Comparison of ENCODE assay signal across 8 mouse cellular contexts in the genomic region with DNA sequence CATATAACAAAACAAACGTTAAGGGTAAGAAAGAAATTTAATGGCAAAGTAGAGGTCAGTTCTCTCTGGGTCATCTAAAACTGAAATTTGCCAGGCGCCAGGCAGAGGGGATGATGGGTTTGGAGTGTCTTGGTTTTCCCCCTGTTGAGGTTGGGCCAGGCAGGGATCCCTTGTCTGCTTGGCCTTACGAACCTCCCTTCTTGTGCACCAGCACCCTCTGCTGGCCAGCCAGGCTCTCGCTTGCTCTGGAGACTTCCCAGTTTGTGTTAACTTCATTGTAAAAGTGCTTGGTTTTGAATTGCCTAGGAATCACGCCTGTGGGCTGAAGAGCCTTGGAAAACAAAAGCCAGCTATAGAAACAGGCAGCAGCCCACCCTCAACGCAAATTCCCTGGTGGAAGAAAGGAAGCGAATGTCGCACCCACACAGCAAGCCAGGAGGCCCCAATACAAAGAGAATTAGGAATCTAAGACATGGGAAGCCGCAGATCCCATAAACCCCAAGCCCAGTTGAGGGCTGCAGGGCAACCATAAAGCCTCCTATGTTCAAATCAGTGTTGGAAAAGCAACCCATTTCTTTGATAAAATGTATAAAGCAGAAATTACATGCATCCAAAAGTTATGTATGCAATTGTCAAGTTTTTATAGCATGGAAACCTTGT. TPM values are rescaled to one million over a fixed set of nuclear protein-coding genes. Genes with fewer than 3 reads are reported as not detected.
DNase-seq lines count a peak whose midpoint lies in the region; ATAC-seq and TF ChIP-seq lines count a peak whose summit lies in the region.

No protein-coding gene starts in this region.

- DNase-seq in adrenal gland, postnatal 36 days = peak; percentile 87 to 93
- DNase-seq in heart, embryonic 10.5 days (ENCODE audit: low spot score) = peak; percentile 86
- DNase-seq in kidney, postnatal 0 days (ENCODE audit: low spot score) = peak; percentile 89
- DNase-seq in lung, adult 2 months = peak; percentile 78
- DNase-seq in thymus, adult 2 months = peak; percentile 81

- TF ChIP-seq POLR2A in lung, adult 2 months (IDR thresholded peaks at IDR 0.05; ENCODE audit: borderline replicate concordance, extremely low read depth, low read depth, low read length) = no peak
- no peak for TF ChIP-seq POLR2A in thymus, adult 2 months (IDR thresholded peaks at IDR 0.05; ENCODE audit: control insufficient read depth, extremely low read depth, insufficient read depth, low read length, poor library complexity)

- no peaks in the 10 kb centered on the region for H3K27me3 ChIP-seq in embryonic facial prominence, embryonic 13.5 days
- no peaks in the 10 kb centered on the region for H3K27me3 ChIP-seq in heart, embryonic 10.5 days (ENCODE audit: insufficient read depth, poor library complexity, severe bottlenecking)
- no peaks in the 10 kb centered on the region for H3K27me3 ChIP-seq in kidney, postnatal 0 days (ENCODE audit: insufficient read depth, low read length)
- H3K27me3 ChIP-seq in neural tube, embryonic 14.5 days (ENCODE audit: control insufficient read depth, insufficient read depth, low read length) = no peaks in the 10 kb centered on the region
- no peaks in the 10 kb centered on the region for H3K27me3 ChIP-seq in thymus, adult 2 months (ENCODE audit: control insufficient read depth, insufficient read depth, low read length)

- H3K4me2 ChIP-seq in embryonic facial prominence, embryonic 13.5 days = no peak overlapping the region
- no peak overlapping the region for H3K4me2 ChIP-seq in kidney, postnatal 0 days (ENCODE audit: low read length)
- no peak overlapping the region for H3K4me2 ChIP-seq in neural tube, embryonic 14.5 days (ENCODE audit: low read depth, low read length)

- no peaks in the 10 kb centered on the region for H3K36me3 ChIP-seq in embryonic facial prominence, embryonic 13.5 days
- H3K36me3 ChIP-seq in heart, embryonic 10.5 days = no peaks in the 10 kb centered on the region
- no peaks in the 10 kb centered on the region for H3K36me3 ChIP-seq in kidney, postnatal 0 days (ENCODE audit: insufficient read depth, low read length)
- H3K36me3 ChIP-seq in neural tube, embryonic 14.5 days (ENCODE audit: control insufficient read depth, insufficient read depth, low read length) = no peaks in the 10 kb centered on the region
- H3K36me3 ChIP-seq in thymus, adult 2 months (ENCODE audit: control insufficient read depth, insufficient read depth, low read length) = no peaks in the 10 kb centered on the region

- H3K27ac ChIP-seq in embryonic facial prominence, embryonic 13.5 days = no peak overlapping the region
- no peak overlapping the region for H3K27ac ChIP-seq in heart, embryonic 10.5 days
- no peak overlapping the region for H3K27ac ChIP-seq in kidney, postnatal 0 days
- H3K27ac ChIP-seq in neural tube, embryonic 14.5 days (ENCODE audit: low read depth, low read length) = no peak overlapping the region
- no peak overlapping the region for H3K27ac ChIP-seq in thymus, adult 2 months (ENCODE audit: control insufficient read depth, insufficient read depth, low read length)

- H3K9me3 ChIP-seq in embryonic facial prominence, embryonic 13.5 days = no peaks in the 10 kb centered on the region
- H3K9me3 ChIP-seq in heart, embryonic 10.5 days = no peaks in the 10 kb centered on the region
- no peaks in the 10 kb centered on the region for H3K9me3 ChIP-seq in kidney, postnatal 0 days (replicated peaks; ENCODE audit: low read length)
- no peaks in the 10 kb centered on the region for H3K9me3 ChIP-seq in neural tube, embryonic 14.5 days (ENCODE audit: control insufficient read depth, low read length)

- peak; percentile 94 for ATAC-seq in CD4-positive, CD25-positive, alpha-beta regulatory T cell, adult 4 months
- ATAC-seq in embryonic facial prominence, embryonic 13.5 days (ENCODE audit: insufficient number of reproducible peaks, insufficient read depth, low FRiP score, low TSS enrichment, low read depth) = no peak
- peak; percentile 65; the same call in 1 of the 2 replicates for ATAC-seq in kidney, postnatal 0 days (replicated peaks; ENCODE audit: low FRiP score, low read depth)
- ATAC-seq in neural tube, embryonic 14.5 days (ENCODE audit: low read depth) = peak; percentile 94

- WGBS in embryonic facial prominence, embryonic 13.5 days = 12% methylated on average over 9 of the region's 9 CpGs
- WGBS in heart, embryonic 10.5 days = 15% methylated on average over 9 of the region's 9 CpGs
- 13% methylated on average over 9 of the region's 9 CpGs for WGBS in kidney, postnatal 0 days
- 19% methylated on average over 9 of the region's 9 CpGs for WGBS in lung, adult 2 months
- WGBS in neural tube, embryonic 14.5 days = 10% methylated on average over 9 of the region's 9 CpGs
- WGBS in thymus, adult 2 months = 33% methylated on average over 9 of the region's 9 CpGs

- H3K4me1 ChIP-seq in embryonic facial prominence, embryonic 13.5 days = no peaks in the 10 kb centered on the region
- H3K4me1 ChIP-seq in heart, embryonic 10.5 days = no peaks in the 10 kb centered on the region
- no peaks in the 10 kb centered on the region for H3K4me1 ChIP-seq in kidney, postnatal 0 days (replicated peaks; ENCODE audit: insufficient read depth, low read length)
- no peaks in the 10 kb centered on the region for H3K4me1 ChIP-seq in lung, adult 2 months (ENCODE audit: control insufficient read depth, insufficient read depth, low read length)
- no peaks in the 10 kb centered on the region for H3K4me1 ChIP-seq in neural tube, embryonic 14.5 days (ENCODE audit: control insufficient read depth, insufficient read depth, low read length)
- H3K4me1 ChIP-seq in thymus, adult 2 months (replicated peaks; ENCODE audit: control insufficient read depth, insufficient read depth, low read length) = peaks cover 6% of the 10 kb centered on the region

- H3K4me3 ChIP-seq in embryonic facial prominence, embryonic 13.5 days = no peak overlapping the region
- H3K4me3 ChIP-seq in heart, embryonic 10.5 days = no peak overlapping the region
- H3K4me3 ChIP-seq in kidney, postnatal 0 days (replicated peaks; ENCODE audit: low read depth, low read length) = no peak overlapping the region
- H3K4me3 ChIP-seq in lung, adult 2 months (replicated peaks; ENCODE audit: extremely low read depth, low read depth, low read length) = no peak overlapping the region
- H3K4me3 ChIP-seq in neural tube, embryonic 14.5 days (ENCODE audit: low read depth, low read length) = no peak overlapping the region
- no peak overlapping the region for H3K4me3 ChIP-seq in thymus, adult 2 months (ENCODE audit: control insufficient read depth, insufficient read depth, low read length)

- peak; percentile 94 for TF ChIP-seq CTCF in kidney, postnatal 0 days (IDR thresholded peaks at IDR 0.05; ENCODE audit: low read depth)
- TF ChIP-seq CTCF in lung, adult 2 months (IDR thresholded peaks at IDR 0.05; ENCODE audit: insufficient read depth, low read length) = peak; percentile 96
- TF ChIP-seq CTCF in thymus, adult 2 months (IDR thresholded peaks at IDR 0.05; ENCODE audit: borderline replicate concordance, control insufficient read depth, extremely low read depth, insufficient read depth, low read length, poor library complexity) = peak; percentile 92

- H3K9ac ChIP-seq in embryonic facial prominence, embryonic 13.5 days = peak overlapping the region; percentile 57; the same call in 1 of the 2 replicates
- H3K9ac ChIP-seq in kidney, postnatal 0 days (ENCODE audit: low read depth, low read length) = no peak overlapping the region
- no peak overlapping the region for H3K9ac ChIP-seq in neural tube, embryonic 14.5 days (replicated peaks; ENCODE audit: low read depth, low read length)

RNA-seq across cellular contexts. Expression of a gene that starts 20.0 kb away (rescaled TPM):
- polyA plus RNA-seq in CD4-positive, CD25-positive, alpha-beta regulatory T cell, adult 4 months (2017; shearing (Covaris generic)) = 1 to 10 TPM in 1 of 2 experiments, under 1 TPM in 1; 0.93 to 1.3 TPM
- total RNA-seq in adrenal gland, postnatal 36 days (2021) = under 1 TPM in 1 of 2 experiments, not detected in 1; 0.33 TPM
- polyA plus RNA-seq in embryonic facial prominence, embryonic 13.5 days (2015; fragmentation: Nextera tagmentation; extraction: Ambion mirVana) = 0.28 and 0.90 TPM in 2 replicates
- polyA plus RNA-seq in heart, embryonic 10.5 days (2016; fragmentation: Nextera tagmentation; extraction: Ambion mirVana) = 0.70 and 0.72 TPM in 2 replicates
- polyA plus RNA-seq in kidney, postnatal 0 days (2015; fragmentation: Nextera tagmentation; extraction: Ambion mirVana) = 0.72 and 1.7 TPM in 2 replicates
- 0.27 TPM in 1 of 2 replicates, not detected in the other for polyA plus RNA-seq in lung, adult 2 months (2012; rRNA removed)
- not detected in 2 replicates for polyA plus RNA-seq in neural tube, embryonic 14.5 days (2014; fragmentation: Nextera tagmentation; extraction: Ambion mirVana)
- polyA plus RNA-seq in thymus, adult 2 months (2012; rRNA removed) = 0.82 and 1.3 TPM in 2 replicates

RNA-seq across cellular contexts. Expression of a gene that starts 22.5 kb away (rescaled TPM):
- polyA plus RNA-seq in CD4-positive, CD25-positive, alpha-beta regulatory T cell, adult 4 months (2017; shearing (Covaris generic)) = 1 to 10 TPM; 2.3 to 6.2 TPM
- total RNA-seq in adrenal gland, postnatal 36 days (2021) = 1 to 10 TPM; 4.1 to 4.8 TPM
- 1.6 and 2.0 TPM in 2 replicates for polyA plus RNA-seq in embryonic facial prominence, embryonic 13.5 days (2015; fragmentation: Nextera tagmentation; extraction: Ambion mirVana)
- 0.60 and 0.77 TPM in 2 replicates for polyA plus RNA-seq in heart, embryonic 10.5 days (2016; fragmentation: Nextera tagmentation; extraction: Ambion mirVana)
- polyA plus RNA-seq in kidney, postnatal 0 days (2015; fragmentation: Nextera tagmentation; extraction: Ambion mirVana) = 3.9 and 4.2 TPM in 2 replicates
- 2.4 and 2.8 TPM in 2 replicates for polyA plus RNA-seq in lung, adult 2 months (2012; rRNA removed)
- polyA plus RNA-seq in neural tube, embryonic 14.5 days (2014; fragmentation: Nextera tagmentation; extraction: Ambion mirVana) = 5.4 and 6.9 TPM in 2 replicates
- polyA plus RNA-seq in thymus, adult 2 months (2012; rRNA removed) = 2.7 and 3.8 TPM in 2 replicates
